Mouse (Mus musculus) thymus, adult 2 months (tissue): Measurements from ENCODE around the gene Mrpl41.

Experiments
- CTCF ChIP-seq: fragments of 200-500 bp; IDR thresholded peaks from 2 replicates; pipeline ENCODE4 v1.5.1; 2012; ENCODE audit warnings: mild to moderate bottlenecking, control low read depth, low read length, moderate library complexity, borderline replicate concordance; ENCODE audit not compliant: control insufficient read depth, poor library complexity, insufficient read depth; ENCODE audit errors: extremely low read depth
- POLR2A ChIP-seq: fragments of 200-500 bp; IDR thresholded peaks from 2 replicates; pipeline ENCODE4 v1.6.1; 2012; ENCODE audit warnings: mild to moderate bottlenecking, low read length, control low read depth, moderate library complexity; ENCODE audit not compliant: control insufficient read depth, poor library complexity, insufficient read depth; ENCODE audit errors: extremely low read depth

GRCm38 (mm10) chr2:24962304-24963000 lies 12.4 kb downstream of the Mrpl41 start, which contains the start of gene Dph7:
- TF ChIP-seq CTCF (peak; percentile 92), POLR2A (peak; percentile 58)
